Mouse (Mus musculus): ENCODE data around the gene Runx1.

DNA sequence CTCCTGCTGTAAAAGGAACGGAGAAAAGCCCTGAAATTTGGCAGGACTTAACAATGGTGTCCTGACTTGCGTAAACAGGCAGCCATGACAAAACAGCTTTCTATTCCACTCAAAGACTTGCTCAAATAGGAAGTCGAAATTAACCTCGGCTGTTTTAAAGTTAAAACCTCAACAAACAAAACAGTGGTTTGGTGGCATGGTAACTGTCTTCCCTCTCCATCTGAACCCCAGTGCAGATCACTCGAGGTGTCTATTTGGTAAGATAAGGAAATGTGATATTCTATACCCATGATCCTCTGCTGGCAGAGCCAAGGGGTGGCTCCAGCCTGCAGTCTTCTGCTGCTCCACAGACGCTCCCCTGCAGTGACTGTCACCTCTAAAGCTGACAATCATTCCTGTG is 184.9 kb downstream of the Runx1 start:
- no peak for TF ChIP-seq GATA1 (IDR thresholded peaks at IDR 0.05; ENCODE audit: low read length)
- TF ChIP-seq TAL1 (IDR thresholded peaks at IDR 0.05; ENCODE audit: low read length), result no peak

Data from erythroblast, embryonic 14.5 days (primary cell).